Mouse (Mus musculus) hindbrain, embryonic 13.5 days (tissue): ENCODE data around the gene Klhl29. TPM values are rescaled to one million over a fixed set of nuclear protein-coding genes. Genes with fewer than 3 reads are reported as not detected.
A peak's percentile ranks its signal among the peaks of the same experiment; 100 is the strongest.

Source experiments
- ATAC-seq: fragments of 200-750 bp; cut with Nextera tagmentation; 2 replicates; pipeline ENCODE4 v1.8.0; 2017; ENCODE audit warnings: moderate TSS enrichment; ENCODE audit not compliant: low FRiP score
- H3K27ac ChIP-seq: fragments of 300-500 bp; sonication (generic); 2 replicates; pipeline ENCODE4 v1.5.1; 2015; ENCODE audit warnings: inconsistent platforms, mild to moderate bottlenecking, moderate library complexity
- H3K27me3 ChIP-seq: fragments of 300-500 bp; sonication (generic); 2 replicates; pipeline ENCODE4 v1.6.1; 2015; ENCODE audit warnings: mild to moderate bottlenecking, inconsistent platforms
- H3K36me3 ChIP-seq: fragments of 300-500 bp; sonication (generic); 2 replicates; pipeline ENCODE4 v1.6.1; 2015; ENCODE audit warnings: mild to moderate bottlenecking, inconsistent platforms
- H3K4me1 ChIP-seq: fragments of 300-500 bp; sonication (generic); replicated peaks from 2 replicates; pipeline ENCODE4 v1.6.1; 2015; ENCODE audit warnings: inconsistent platforms
- H3K4me2 ChIP-seq: fragments of 300-500 bp; sonication (generic); 2 replicates; pipeline ENCODE4 v1.6.1; 2015; ENCODE audit warnings: inconsistent platforms, mild to moderate bottlenecking, moderate library complexity
- H3K4me3 ChIP-seq: fragments of 300-500 bp; sonication (generic); 2 replicates; pipeline ENCODE4 v1.5.1; 2015; ENCODE audit warnings: mild to moderate bottlenecking, inconsistent platforms
- H3K9ac ChIP-seq: fragments of 300-500 bp; sonication (generic); 2 replicates; pipeline ENCODE4 v1.6.1; 2015; ENCODE audit warnings: mild to moderate bottlenecking, inconsistent platforms
- H3K9me3 ChIP-seq: fragments of 300-500 bp; sonication (generic); 2 replicates; pipeline ENCODE4 v1.6.1; 2016; ENCODE audit warnings: inconsistent platforms
- WGBS: fragments of 180-500 bp; shearing (Covaris S2); methylation state at CpG from one replicate; pipeline ENCODE4 v1.1.7; 2015; 5-methylcytosine and 5-hydroxymethylcytosine counted together
- polyA plus RNA-seq: library from polyadenylated mRNA; unstranded; fragments of >200 nt; fragmentation: Nextera tagmentation; extraction: Ambion mirVana; gene quantifications from 2 replicates; pipeline ENCODE4 v1.2.1, GENCODE M21; 2015

The Klhl29 gene
- polyA plus RNA-seq, 1 experiment from 2014 or later: 4.0 TPM

DNA sequence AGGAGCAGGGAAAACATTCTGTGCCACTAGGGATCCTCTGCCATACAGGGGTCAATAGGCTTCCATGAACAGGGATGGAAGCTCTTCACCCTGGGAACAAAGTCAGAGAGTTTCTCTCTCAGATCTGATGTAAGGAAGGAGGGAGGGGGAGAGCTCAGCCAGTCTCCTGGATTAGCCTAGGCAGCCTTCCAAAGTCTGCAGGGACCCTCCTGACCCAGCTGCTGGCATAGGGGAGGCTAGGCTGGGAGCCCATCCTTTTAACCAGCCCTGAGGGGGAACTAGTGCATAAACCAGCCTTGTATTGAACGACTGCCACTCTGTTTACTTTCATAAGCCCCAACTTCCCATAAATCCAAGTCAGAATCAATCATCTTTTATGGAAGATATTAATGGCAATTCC lies 95.6 kb downstream of the Klhl29 start:
- Histone ChIP-seq H3K27ac (peak overlapping the region; percentile 30; the same call in 1 of the 2 replicates), H3K4me1 (peaks cover 54% of the 10 kb centered on the region), H3K4me2 (no peak overlapping the region), H3K36me3 (no peaks in the 10 kb centered on the region; the same call in 1 of the 2 replicates), H3K27me3 (no peaks in the 10 kb centered on the region), H3K9me3 (no peaks in the 10 kb centered on the region), H3K9ac (no peak overlapping the region), H3K4me3 (no peak overlapping the region)
- 45% methylated on average over 1 of the region's 1 CpGs for WGBS
- ATAC-seq: no peak

DNA sequence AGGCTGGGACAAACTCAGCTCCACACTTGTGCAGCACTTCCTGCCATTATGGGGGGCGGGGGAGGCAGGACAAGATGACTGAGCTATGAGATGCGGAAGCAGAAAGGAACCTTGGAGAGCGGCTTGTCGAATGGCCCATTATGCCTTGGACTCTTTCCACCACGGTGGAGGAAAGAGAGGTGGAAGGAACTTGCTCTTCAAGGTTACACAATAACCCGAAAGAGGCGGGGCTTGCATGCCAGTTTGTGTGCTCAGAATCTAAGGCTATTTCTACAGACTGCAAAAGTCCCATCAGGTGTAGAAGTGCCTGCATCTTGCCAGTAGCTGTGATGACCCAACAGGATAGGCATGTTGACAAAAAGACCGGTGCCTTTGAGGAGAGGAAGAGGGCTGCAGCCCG lies 98.5 kb downstream of the Klhl29 start:
- ATAC-seq: no peak
- Histone ChIP-seq H3K4me3 (no peak overlapping the region), H3K9me3 (no peaks in the 10 kb centered on the region), H3K27ac (peak overlapping the region; percentile 45), H3K9ac (no peak overlapping the region), H3K4me1 (peaks cover 44% of the 10 kb centered on the region), H3K4me2 (no peak overlapping the region), H3K27me3 (no peaks in the 10 kb centered on the region), H3K36me3 (no peaks in the 10 kb centered on the region)
- 83% methylated on average over 9 of the region's 9 CpGs for WGBS

DNA sequence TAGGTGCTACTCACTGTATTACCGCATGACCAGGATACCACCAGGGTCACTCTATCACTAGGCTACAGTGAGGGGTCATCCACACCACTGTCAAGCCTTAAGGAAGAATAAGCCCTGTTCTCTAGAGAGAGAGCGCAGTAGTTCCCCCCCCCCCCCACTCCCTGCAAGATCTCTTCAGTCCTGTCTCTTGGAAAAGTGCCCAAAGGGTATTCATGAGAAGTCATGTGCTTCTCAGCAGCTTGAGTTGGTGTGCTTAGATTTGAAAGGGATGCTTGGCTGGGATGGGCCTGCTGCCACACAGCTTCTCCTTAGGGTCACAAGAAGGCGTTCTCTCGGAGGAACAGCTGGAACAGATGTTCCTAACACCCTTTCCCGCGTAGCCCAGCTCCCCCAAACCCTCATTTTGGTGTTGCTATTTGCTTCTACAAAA lies 100.0 kb downstream of the Klhl29 start:
- H3K4me1 ChIP-seq: peaks cover 40% of the 10 kb centered on the region
- peak; percentile 57; the same call in 1 of the 2 replicates for ATAC-seq
- no peak overlapping the region for H3K4me3 ChIP-seq
- H3K36me3 ChIP-seq: no peaks in the 10 kb centered on the region
- 58% methylated on average over 6 of the region's 6 CpGs for WGBS
- no peak overlapping the region for H3K9ac ChIP-seq
- no peaks in the 10 kb centered on the region for H3K27me3 ChIP-seq
- no peak overlapping the region for H3K4me2 ChIP-seq
- H3K27ac ChIP-seq: peak overlapping the region; percentile 5; the same call in 1 of the 2 replicates
- H3K9me3 ChIP-seq: no peaks in the 10 kb centered on the region

DNA sequence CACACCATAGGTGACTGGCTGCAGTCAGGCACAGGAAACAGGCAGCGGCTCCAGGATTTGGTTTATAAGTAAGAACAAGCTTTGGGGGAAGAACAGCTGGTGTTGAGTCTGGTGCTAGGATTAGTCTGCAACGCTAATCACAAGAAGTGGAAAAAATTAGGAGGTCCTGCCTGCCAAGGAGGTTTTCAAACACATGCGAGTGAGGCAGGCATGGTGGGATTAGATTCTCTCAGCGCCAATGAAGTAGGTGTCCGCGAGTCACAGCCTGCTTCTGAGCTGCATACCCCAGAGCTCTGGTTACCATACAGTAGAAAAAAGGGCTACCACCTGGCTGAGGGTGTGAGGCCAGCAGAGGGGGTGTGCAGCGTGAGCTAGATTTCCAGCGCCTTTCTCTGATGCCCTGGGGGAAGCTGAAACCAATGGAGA lies 101.0 kb downstream of the Klhl29 start:
- H3K27me3 ChIP-seq: no peaks in the 10 kb centered on the region
- H3K4me2 ChIP-seq: no peak overlapping the region
- no peaks in the 10 kb centered on the region for H3K9me3 ChIP-seq
- no peak overlapping the region for H3K9ac ChIP-seq
- peaks cover 40% of the 10 kb centered on the region for H3K4me1 ChIP-seq
- no peak for ATAC-seq
- no peak overlapping the region for H3K4me3 ChIP-seq
- peak overlapping the region; percentile 5; the same call in 1 of the 2 replicates for H3K27ac ChIP-seq
- H3K36me3 ChIP-seq: no peaks in the 10 kb centered on the region
- WGBS: 73% methylated on average over 8 of the region's 8 CpGs

DNA sequence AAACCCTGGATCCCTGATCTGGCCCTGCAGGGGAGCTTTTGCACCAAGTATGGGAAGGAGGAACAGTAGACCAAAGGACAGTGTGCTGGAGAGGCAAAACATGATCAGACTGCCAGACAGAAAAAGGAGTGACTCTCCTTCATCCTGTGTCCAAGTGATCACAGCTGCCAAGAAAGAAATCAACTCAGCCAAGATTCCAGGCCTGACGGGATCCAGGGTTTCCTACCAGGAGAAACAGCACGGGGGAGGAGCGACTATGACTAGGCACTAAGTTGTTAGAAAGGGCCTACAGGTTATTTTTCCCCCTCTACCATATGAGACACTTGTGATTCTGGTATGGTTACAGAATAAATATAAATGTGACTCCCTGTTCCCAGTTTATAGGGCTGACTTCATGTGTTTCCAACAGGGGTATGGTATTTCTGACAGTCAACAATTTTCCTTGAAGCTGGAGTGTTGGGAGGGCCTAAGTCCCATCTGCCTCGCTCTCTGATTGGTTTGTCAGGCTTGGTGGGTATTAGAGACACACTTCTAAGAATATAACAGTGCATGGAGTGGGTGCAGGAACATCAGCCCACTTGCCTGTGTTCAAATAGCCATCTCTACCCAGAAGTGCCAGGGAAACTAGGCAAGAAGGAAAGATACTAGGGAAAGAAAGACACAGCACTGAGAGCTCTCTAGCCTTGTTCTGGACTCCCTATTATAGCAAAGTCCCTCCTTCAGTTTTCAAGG lies 102.0 kb downstream of the Klhl29 start:
- no peaks in the 10 kb centered on the region for H3K36me3 ChIP-seq
- WGBS: 91% methylated on average over 4 of the region's 4 CpGs
- no peak overlapping the region for H3K9ac ChIP-seq
- no peak overlapping the region for H3K4me3 ChIP-seq
- no peak overlapping the region for H3K27ac ChIP-seq
- ATAC-seq: no peak
- H3K4me2 ChIP-seq: no peak overlapping the region
- peaks cover 49% of the 10 kb centered on the region for H3K4me1 ChIP-seq
- no peaks in the 10 kb centered on the region for H3K27me3 ChIP-seq
- no peaks in the 10 kb centered on the region for H3K9me3 ChIP-seq

DNA sequence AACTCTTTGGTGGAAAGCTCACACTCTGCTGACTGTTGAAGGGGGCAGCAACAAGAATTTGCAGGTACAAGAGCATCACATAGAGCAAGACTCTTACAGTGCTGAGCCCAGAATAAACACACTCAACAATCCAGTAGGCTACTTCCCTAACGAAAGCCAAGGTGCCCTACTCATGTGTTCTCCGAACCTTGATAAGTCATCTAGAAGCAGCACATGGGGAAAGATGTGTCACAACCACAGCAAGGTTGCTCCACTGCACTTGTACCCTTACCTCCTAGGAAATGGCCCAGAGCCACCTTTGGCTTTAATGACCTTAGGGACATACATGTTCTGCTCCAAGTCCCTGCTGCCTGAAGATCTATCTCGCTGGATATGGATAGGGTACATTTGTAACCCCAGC lies 105.0 kb downstream of the Klhl29 start:
- H3K27ac ChIP-seq: no peak overlapping the region
- no peaks in the 10 kb centered on the region for H3K36me3 ChIP-seq
- no peak overlapping the region for H3K9ac ChIP-seq
- ATAC-seq: no peak
- 96% methylated on average over 3 of the region's 3 CpGs for WGBS
- no peaks in the 10 kb centered on the region for H3K27me3 ChIP-seq
- no peak overlapping the region for H3K4me3 ChIP-seq
- no peak overlapping the region for H3K4me2 ChIP-seq
- peaks cover 62% of the 10 kb centered on the region for H3K4me1 ChIP-seq
- H3K9me3 ChIP-seq: no peaks in the 10 kb centered on the region

DNA sequence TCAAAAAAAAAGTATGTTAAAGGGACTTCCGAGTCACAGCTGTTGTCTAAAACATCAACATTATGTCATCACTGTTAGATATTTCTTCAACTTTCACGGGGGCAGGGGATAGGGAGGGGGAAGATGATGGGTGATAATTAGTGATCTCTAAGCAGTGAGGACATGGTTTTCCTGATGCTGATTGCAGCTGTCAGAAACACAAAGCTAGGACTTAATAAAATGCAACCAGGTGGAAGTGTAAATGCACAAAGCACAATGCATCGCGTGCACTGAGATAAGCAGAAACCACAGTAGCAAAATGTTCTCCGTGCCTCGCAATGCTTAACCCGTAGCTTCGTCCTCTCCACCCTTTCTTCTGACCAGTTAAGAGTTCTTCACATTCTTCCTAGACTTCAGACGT lies 105.5 kb downstream of the Klhl29 start:
- no peaks in the 10 kb centered on the region for H3K36me3 ChIP-seq
- no peaks in the 10 kb centered on the region for H3K9me3 ChIP-seq
- H3K4me2 ChIP-seq: no peak overlapping the region
- no peaks in the 10 kb centered on the region for H3K27me3 ChIP-seq
- H3K9ac ChIP-seq: no peak overlapping the region
- peaks cover 56% of the 10 kb centered on the region for H3K4me1 ChIP-seq
- no peak overlapping the region for H3K4me3 ChIP-seq
- WGBS: 70% methylated on average over 9 of the region's 9 CpGs
- no peak for ATAC-seq
- no peak overlapping the region for H3K27ac ChIP-seq

DNA sequence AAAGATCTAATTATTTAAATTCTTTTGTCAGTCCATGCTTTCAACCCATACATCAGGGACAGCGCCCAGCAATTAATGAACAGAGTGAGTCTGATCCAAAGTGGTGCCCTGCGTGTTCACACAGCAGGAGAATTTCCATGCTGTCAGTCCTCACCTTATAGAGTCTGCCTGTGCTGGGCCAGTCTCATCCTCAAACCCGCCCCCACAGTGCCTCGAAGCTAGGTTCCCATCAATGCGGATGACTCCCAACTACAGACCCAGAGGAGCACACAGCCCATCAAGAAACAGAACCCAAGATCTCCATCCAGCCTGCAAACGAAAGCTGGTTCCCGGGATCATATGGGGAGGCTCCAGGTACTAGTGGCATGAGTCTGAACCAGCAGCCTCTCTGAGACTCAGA lies 106.4 kb downstream of the Klhl29 start:
- 66% methylated on average over 7 of the region's 7 CpGs for WGBS
- Histone ChIP-seq H3K27me3 (no peaks in the 10 kb centered on the region), H3K9ac (no peak overlapping the region), H3K4me2 (no peak overlapping the region), H3K27ac (no peak overlapping the region), H3K4me3 (no peak overlapping the region), H3K36me3 (no peaks in the 10 kb centered on the region), H3K9me3 (no peaks in the 10 kb centered on the region), H3K4me1 (peaks cover 48% of the 10 kb centered on the region)
- ATAC-seq: no peak

DNA sequence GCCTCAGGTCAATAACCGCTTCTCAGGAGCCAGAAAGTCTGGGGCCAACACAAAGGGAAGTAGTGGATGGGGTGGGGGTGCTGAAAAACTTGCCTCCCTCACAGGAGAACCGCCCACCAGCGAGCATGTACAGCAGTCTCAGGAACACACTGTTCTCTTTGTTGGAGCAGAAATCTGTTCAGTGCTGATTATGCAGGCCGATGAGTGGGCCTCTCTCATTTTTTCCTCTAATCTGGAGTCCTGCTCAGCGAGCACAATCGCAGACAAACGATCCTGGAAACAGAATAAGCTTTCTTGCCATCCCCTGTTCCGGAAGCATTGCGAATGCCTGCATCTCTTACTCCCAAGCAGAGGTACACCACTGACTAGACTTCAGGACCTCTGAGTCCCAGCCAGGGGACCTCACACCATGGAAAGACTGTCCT lies 107.3 kb downstream of the Klhl29 start:
- H3K27me3 ChIP-seq: no peaks in the 10 kb centered on the region
- 14% methylated on average over 9 of the region's 9 CpGs for WGBS
- peaks cover 46% of the 10 kb centered on the region for H3K4me1 ChIP-seq
- H3K4me3 ChIP-seq: no peak overlapping the region
- H3K27ac ChIP-seq: peak overlapping the region; percentile 82
- peak overlapping the region; percentile 53 for H3K9ac ChIP-seq
- ATAC-seq: peak; percentile 67
- H3K4me2 ChIP-seq: 0 out of 2 replicates have a peak overlapping the region, but pooled peaks have one; percentile 4
- H3K9me3 ChIP-seq: no peaks in the 10 kb centered on the region
- H3K36me3 ChIP-seq: no peaks in the 10 kb centered on the region

DNA sequence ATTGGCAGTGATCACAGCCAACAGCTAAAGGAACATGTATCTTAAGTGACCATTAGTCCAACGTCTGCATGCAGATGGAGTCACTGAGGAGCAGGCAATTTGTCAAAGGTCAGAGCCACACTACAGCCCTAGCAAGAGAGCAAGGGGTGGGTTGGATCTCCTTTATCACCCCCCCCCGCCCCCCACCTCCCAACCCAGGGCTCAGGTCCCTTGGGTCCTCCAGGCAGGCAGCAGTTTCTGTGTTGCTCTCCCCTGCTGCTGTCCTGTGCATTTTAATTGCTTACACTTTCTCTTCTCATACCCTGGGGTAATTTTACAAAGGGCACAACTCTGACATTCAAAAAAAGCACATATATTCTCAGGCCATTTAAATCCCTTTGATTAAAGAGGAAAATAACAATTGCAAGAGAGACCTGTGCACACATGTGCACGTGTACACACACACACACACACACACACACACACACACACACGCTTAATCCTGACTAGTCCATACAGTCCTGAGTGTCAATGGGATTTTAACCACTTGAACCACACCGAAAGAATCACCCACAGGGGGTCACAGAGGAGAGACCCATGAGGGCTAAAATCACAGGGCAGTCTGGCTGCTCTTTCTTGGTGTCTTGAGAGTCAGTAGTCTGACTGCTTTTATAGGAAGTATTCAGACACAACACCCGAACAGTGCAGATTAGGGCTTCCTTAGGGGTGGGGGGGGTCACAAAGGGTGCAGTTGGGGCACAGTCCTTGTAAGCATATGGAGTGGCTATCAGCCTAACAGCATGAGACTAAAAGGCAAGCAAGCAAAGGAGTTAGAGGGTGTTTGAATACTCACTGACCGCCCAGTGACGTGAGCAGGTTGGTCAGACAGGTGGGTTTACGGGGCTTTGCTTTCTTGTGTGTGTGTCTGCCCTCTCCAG lies 108.0 kb downstream of the Klhl29 start:
- Histone ChIP-seq H3K9ac (no peak overlapping the region), H3K4me1 (peaks cover 47% of the 10 kb centered on the region), H3K9me3 (no peaks in the 10 kb centered on the region), H3K36me3 (no peaks in the 10 kb centered on the region), H3K27ac (peak overlapping the region; percentile 82), H3K27me3 (no peaks in the 10 kb centered on the region), H3K4me3 (no peak overlapping the region), H3K4me2 (no peak overlapping the region)
- ATAC-seq: peak; percentile 52; the same call in 1 of the 2 replicates
- 48% methylated on average over 9 of the region's 9 CpGs for WGBS

DNA sequence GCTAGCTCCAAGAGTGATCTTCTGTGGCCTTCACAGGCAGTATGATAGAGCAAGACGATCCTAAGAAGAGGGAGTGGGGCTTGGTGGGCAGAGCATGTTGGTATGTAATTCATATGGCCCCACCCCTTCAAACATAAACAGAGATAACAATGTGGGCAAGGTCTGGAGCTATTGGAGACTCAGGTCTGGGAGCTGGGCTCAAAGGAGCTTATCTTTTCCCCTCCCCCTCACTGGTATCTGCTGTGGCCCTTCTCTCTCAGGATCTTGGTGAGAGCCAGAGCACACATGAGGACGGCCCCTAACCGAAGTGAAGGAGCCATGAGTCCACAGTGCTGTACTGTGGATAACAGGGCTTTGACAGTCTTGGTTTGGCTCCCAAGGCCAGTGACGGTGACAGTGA lies 108.7 kb downstream of the Klhl29 start:
- no peak overlapping the region for H3K9ac ChIP-seq
- no peaks in the 10 kb centered on the region for H3K9me3 ChIP-seq
- ATAC-seq: peak; percentile 25; the same call in 1 of the 2 replicates
- no peaks in the 10 kb centered on the region for H3K27me3 ChIP-seq
- H3K36me3 ChIP-seq: no peaks in the 10 kb centered on the region
- H3K27ac ChIP-seq: no peak overlapping the region
- H3K4me1 ChIP-seq: peaks cover 54% of the 10 kb centered on the region
- 92% methylated on average over 4 of the region's 4 CpGs for WGBS
- H3K4me2 ChIP-seq: no peak overlapping the region
- no peak overlapping the region for H3K4me3 ChIP-seq

DNA sequence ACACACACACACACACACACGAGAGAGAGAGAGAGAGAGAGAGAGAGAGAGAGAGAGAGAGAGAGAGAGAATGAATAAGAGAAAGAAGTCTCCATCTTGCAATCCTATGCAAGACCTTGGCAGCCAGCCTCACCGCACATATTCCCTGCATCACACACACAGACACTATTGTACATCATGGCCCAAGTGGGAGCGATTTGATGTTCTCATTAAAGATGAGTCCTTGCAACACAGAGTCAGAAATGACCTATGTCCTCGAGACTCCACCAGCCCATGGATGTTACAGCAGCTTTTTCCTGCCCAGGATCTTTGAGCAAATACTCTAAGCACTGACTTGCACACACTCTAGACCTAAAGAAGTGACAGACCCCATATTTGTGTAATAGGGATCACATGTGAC lies 114.0 kb downstream of the Klhl29 start:
- H3K9me3 ChIP-seq: no peaks in the 10 kb centered on the region
- H3K4me3 ChIP-seq: no peak overlapping the region
- no peaks in the 10 kb centered on the region for H3K27me3 ChIP-seq
- H3K4me2 ChIP-seq: no peak overlapping the region
- H3K27ac ChIP-seq: peak overlapping the region; percentile 35; the same call in 1 of the 2 replicates
- no peak overlapping the region for H3K9ac ChIP-seq
- peaks cover 24% of the 10 kb centered on the region for H3K4me1 ChIP-seq
- no peaks in the 10 kb centered on the region for H3K36me3 ChIP-seq
- 77% methylated on average over 4 of the region's 4 CpGs for WGBS
- ATAC-seq: no peak
